Mouse (Mus musculus): Measurements from ENCODE around the gene Pitpnb. TPM values are rescaled to one million over a fixed set of nuclear protein-coding genes. Genes with fewer than 3 reads are reported as not detected.

The Pitpnb gene
- polyA plus RNA-seq, 1 experiment from 2014 or later: 97.0 TPM

- Histone ChIP-seq H3K9me3 (no peaks in the 10 kb centered on the region), H3K36me3 (peaks cover 84% of the 10 kb centered on the region), H3K9ac (no peak overlapping the region), H3K4me1 (replicated peaks) (no peaks in the 10 kb centered on the region), H3K4me3 (no peak overlapping the region), H3K27ac (replicated peaks) (no peak overlapping the region), H3K4me2 (no peak overlapping the region), H3K27me3 (no peaks in the 10 kb centered on the region)
- no peak for ATAC-seq (ENCODE audit: low read depth)
- 79% methylated on average over 7 of the region's 7 CpGs for WGBS
Measured at GRCm38 (mm10) chr5:111378126-111378993, 47.8 kb downstream of the Pitpnb start.

- Histone ChIP-seq H3K36me3 (peaks cover 93% of the 10 kb centered on the region), H3K4me3 (no peak overlapping the region), H3K27ac (replicated peaks) (no peak overlapping the region), H3K4me2 (no peak overlapping the region), H3K27me3 (no peaks in the 10 kb centered on the region), H3K4me1 (replicated peaks) (no peaks in the 10 kb centered on the region), H3K9ac (no peak overlapping the region), H3K9me3 (no peaks in the 10 kb centered on the region)
- ATAC-seq (ENCODE audit: low read depth): no peak
- WGBS: 87% methylated on average over 5 of the region's 5 CpGs
Measured at GRCm38 (mm10) chr5:111383335-111383734, 52.8 kb downstream of the Pitpnb start.

- Histone ChIP-seq H3K27ac (replicated peaks) (no peak overlapping the region), H3K4me2 (no peak overlapping the region), H3K4me1 (replicated peaks) (peaks cover 33% of the 10 kb centered on the region), H3K9ac (no peak overlapping the region), H3K36me3 (peaks cover 35% of the 10 kb centered on the region), H3K4me3 (no peak overlapping the region), H3K27me3 (no peaks in the 10 kb centered on the region), H3K9me3 (no peaks in the 10 kb centered on the region)
- ATAC-seq (ENCODE audit: low read depth): no peak
- 72% methylated on average over 10 of the region's 10 CpGs for WGBS
Measured at GRCm38 (mm10) chr5:111390911-111391310, 60.3 kb downstream of the Pitpnb start.

GRCm38 (mm10) chr5:111391485-111391884, 60.9 kb downstream of the Pitpnb start:
- Histone ChIP-seq H3K4me2 (no peak overlapping the region), H3K9ac (no peak overlapping the region), H3K4me1 (replicated peaks) (peaks cover 39% of the 10 kb centered on the region), H3K27ac (replicated peaks) (no peak overlapping the region), H3K36me3 (peaks cover 29% of the 10 kb centered on the region), H3K27me3 (peaks cover 1% of the 10 kb centered on the region; the same call in 1 of the 2 replicates), H3K4me3 (no peak overlapping the region), H3K9me3 (no peaks in the 10 kb centered on the region)
- ATAC-seq (ENCODE audit: low read depth): no peak
- WGBS: 88% methylated on average over 6 of the region's 6 CpGs

GRCm38 (mm10) chr5:111393346-111394197, 63.0 kb downstream of the Pitpnb start:
- H3K4me2 ChIP-seq: peak overlapping the region; percentile 53
- peak overlapping the region; percentile 67 for H3K27ac ChIP-seq (replicated peaks)
- peak; percentile 77 for ATAC-seq (ENCODE audit: low read depth)
- H3K4me1 ChIP-seq (replicated peaks): peaks cover 48% of the 10 kb centered on the region
- whole genome bisulfite sequencing: 8% methylated on average over 17 of the region's 17 CpGs
- H3K27me3 ChIP-seq: peaks cover 13% of the 10 kb centered on the region
- peaks cover 10% of the 10 kb centered on the region for H3K36me3 ChIP-seq
- peak overlapping the region; percentile 2 for H3K9ac ChIP-seq
- H3K4me3 ChIP-seq: no peak overlapping the region
- no peaks in the 10 kb centered on the region for H3K9me3 ChIP-seq

GRCm38 (mm10) chr5:111394198-111395053, 63.9 kb downstream of the Pitpnb start:
- Histone ChIP-seq H3K27ac (replicated peaks) (peak overlapping the region; percentile 67), H3K36me3 (peaks cover 3% of the 10 kb centered on the region), H3K4me1 (replicated peaks) (peaks cover 49% of the 10 kb centered on the region), H3K4me2 (peak overlapping the region; percentile 53), H3K9ac (peak overlapping the region; percentile 38), H3K4me3 (no peak overlapping the region), H3K27me3 (peaks cover 14% of the 10 kb centered on the region), H3K9me3 (no peaks in the 10 kb centered on the region)
- peak; percentile 24 for ATAC-seq (ENCODE audit: low read depth)
- WGBS: 9% methylated on average over 15 of the region's 15 CpGs

- no peak for ATAC-seq (ENCODE audit: low read depth)
- Histone ChIP-seq H3K9me3 (no peaks in the 10 kb centered on the region), H3K27me3 (peaks cover 18% of the 10 kb centered on the region), H3K9ac (no peak overlapping the region), H3K4me1 (replicated peaks) (peaks cover 49% of the 10 kb centered on the region), H3K36me3 (no peaks in the 10 kb centered on the region), H3K4me2 (no peak overlapping the region), H3K4me3 (no peak overlapping the region), H3K27ac (replicated peaks) (no peak overlapping the region)
- 51% methylated on average over 10 of the region's 10 CpGs for WGBS
Measured at GRCm38 (mm10) chr5:111395771-111396170, 65.2 kb downstream of the Pitpnb start.

- H3K27ac ChIP-seq (replicated peaks): no peak overlapping the region
- no peaks in the 10 kb centered on the region for H3K9me3 ChIP-seq
- peaks cover 49% of the 10 kb centered on the region for H3K4me1 ChIP-seq (replicated peaks)
- no peak overlapping the region for H3K4me2 ChIP-seq
- H3K9ac ChIP-seq: no peak overlapping the region
- 82% methylated on average over 4 of the region's 4 CpGs for WGBS
- H3K27me3 ChIP-seq: peaks cover 21% of the 10 kb centered on the region
- no peak for ATAC-seq (ENCODE audit: low read depth)
- H3K36me3 ChIP-seq: no peaks in the 10 kb centered on the region
- H3K4me3 ChIP-seq: no peak overlapping the region
Measured at GRCm38 (mm10) chr5:111396199-111396598, 65.6 kb downstream of the Pitpnb start.

- H3K27me3 ChIP-seq: peaks cover 25% of the 10 kb centered on the region
- no peak overlapping the region for H3K4me3 ChIP-seq
- WGBS: 48% methylated on average over 4 of the region's 4 CpGs
- H3K9ac ChIP-seq: no peak overlapping the region
- peaks cover 41% of the 10 kb centered on the region for H3K4me1 ChIP-seq (replicated peaks)
- H3K27ac ChIP-seq (replicated peaks): no peak overlapping the region
- ATAC-seq (ENCODE audit: low read depth): no peak
- no peaks in the 10 kb centered on the region for H3K36me3 ChIP-seq
- H3K4me2 ChIP-seq: no peak overlapping the region
- H3K9me3 ChIP-seq: no peaks in the 10 kb centered on the region
Measured at GRCm38 (mm10) chr5:111398471-111398870, 67.9 kb downstream of the Pitpnb start.

- 87% methylated on average over 4 of the region's 4 CpGs for WGBS
- no peaks in the 10 kb centered on the region for H3K36me3 ChIP-seq
- H3K4me1 ChIP-seq (replicated peaks): peaks cover 33% of the 10 kb centered on the region
- peaks cover 25% of the 10 kb centered on the region for H3K27me3 ChIP-seq
- H3K4me2 ChIP-seq: no peak overlapping the region
- H3K27ac ChIP-seq (replicated peaks): no peak overlapping the region
- no peak overlapping the region for H3K4me3 ChIP-seq
- ATAC-seq (ENCODE audit: low read depth): no peak
- H3K9me3 ChIP-seq: no peaks in the 10 kb centered on the region
- no peak overlapping the region for H3K9ac ChIP-seq
Measured at GRCm38 (mm10) chr5:111399271-111399670, 68.7 kb downstream of the Pitpnb start.

GRCm38 (mm10) chr5:111401879-111402650, 71.5 kb downstream of the Pitpnb start:
- peaks cover 20% of the 10 kb centered on the region for H3K27me3 ChIP-seq
- no peak overlapping the region for H3K9ac ChIP-seq
- H3K27ac ChIP-seq (replicated peaks): no peak overlapping the region
- H3K4me2 ChIP-seq: no peak overlapping the region
- no peak for ATAC-seq (ENCODE audit: low read depth)
- no peaks in the 10 kb centered on the region for H3K9me3 ChIP-seq
- 75% methylated on average over 19 of the region's 19 CpGs for WGBS
- H3K4me3 ChIP-seq: no peak overlapping the region
- peaks cover 8% of the 10 kb centered on the region for H3K4me1 ChIP-seq (replicated peaks)
- H3K36me3 ChIP-seq: no peaks in the 10 kb centered on the region
